Mouse (Mus musculus) thymus, adult 2 months (tissue): ENCODE data around the gene Fcho1.

Experiments used
- CTCF ChIP-seq: fragments of 200-500 bp; IDR thresholded peaks from 2 replicates; pipeline ENCODE4 v1.5.1; 2012; ENCODE audit warnings: mild to moderate bottlenecking, control low read depth, low read length, moderate library complexity, borderline replicate concordance; ENCODE audit not compliant: control insufficient read depth, poor library complexity, insufficient read depth; ENCODE audit errors: extremely low read depth
- POLR2A ChIP-seq: fragments of 200-500 bp; IDR thresholded peaks from 2 replicates; pipeline ENCODE4 v1.6.1; 2012; ENCODE audit warnings: mild to moderate bottlenecking, low read length, control low read depth, moderate library complexity; ENCODE audit not compliant: control insufficient read depth, poor library complexity, insufficient read depth; ENCODE audit errors: extremely low read depth

GRCm38 (mm10) chr8:71728240-71728785 lies 2.8 kb upstream of the Fcho1 start:
- TF ChIP-seq CTCF, result no peak
- no peak for TF ChIP-seq POLR2A
